Mouse (Mus musculus) olfactory bulb, adult 2 months (tissue): ENCODE measurements around the gene Galnt7.

Experiments
- CTCF ChIP-seq: fragments of 200-500 bp; IDR thresholded peaks from 2 replicates; pipeline ENCODE4 v1.5.1; 2012; ENCODE audit warnings: low read depth, mild to moderate bottlenecking, low read length, moderate library complexity; ENCODE audit not compliant: insufficient read depth
- POLR2A ChIP-seq: fragments of 200-500 bp; IDR thresholded peaks from 2 replicates; pipeline ENCODE4 v1.6.1; 2012; ENCODE audit warnings: mild to moderate bottlenecking, low read depth, low read length, moderate library complexity; ENCODE audit not compliant: insufficient read depth

DNA sequence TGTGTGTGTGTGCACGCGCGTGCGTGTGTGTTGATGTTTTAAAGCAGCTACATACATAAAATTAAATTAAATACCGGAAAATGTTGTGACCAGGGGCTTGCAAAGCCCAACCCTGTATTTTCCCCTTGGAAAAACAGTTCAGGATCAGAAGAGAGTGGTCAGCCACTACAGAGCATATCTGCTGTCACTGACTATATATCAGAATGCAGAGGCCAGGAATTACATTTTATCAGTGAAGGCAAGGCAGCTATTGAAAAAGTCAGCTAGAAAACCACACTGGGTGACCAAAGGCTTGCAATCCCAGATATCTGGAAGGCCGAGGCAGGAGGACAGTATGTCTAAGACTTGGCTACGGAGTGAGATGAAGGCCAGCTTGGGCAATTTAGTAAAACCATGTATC, 84.8 kb downstream of the Galnt7 start:
- no peak for TF ChIP-seq CTCF
- TF ChIP-seq POLR2A, result no peak
